Mouse (Mus musculus): ENCODE measurements at regions not wholly inside any gene's neighbourhood (a gene's known extent, or its start where the extent isn't known, plus 50 kb on each side); places are given as distances from the start of the nearest gene placed in this dataset.
A peak's percentile ranks its signal among the peaks of the same experiment; 100 is the strongest.

GRCm38 (mm10) chr5:46791051-46791450, 933.6 kb upstream of the Lcorl start:
- DNase-seq = no peak

- peak; percentile 5 for DNase-seq
Measured at GRCm38 (mm10) chr5:46790536-46790935, 933.1 kb upstream of the Lcorl start.

DNA sequence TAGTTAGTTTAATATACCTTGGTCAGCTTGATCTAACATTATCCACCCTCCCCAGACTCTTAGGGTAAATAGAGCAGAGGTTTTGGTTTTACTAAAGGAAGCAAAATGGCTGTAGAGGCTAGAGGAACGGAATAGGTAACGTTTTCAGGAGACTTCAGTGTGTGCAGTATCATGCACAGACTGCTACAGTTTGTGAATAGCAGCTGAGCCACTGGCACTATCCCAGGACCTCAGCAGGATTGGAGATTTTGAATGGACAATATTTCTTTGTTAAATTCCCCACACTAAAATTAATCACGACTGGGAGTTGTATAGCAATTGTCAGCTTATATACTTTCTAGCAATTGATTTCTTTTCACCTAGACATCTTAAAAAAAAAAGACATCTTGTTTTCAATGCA, 929.7 kb upstream of the Lcorl start:
- DNase-seq = no peak

DNA sequence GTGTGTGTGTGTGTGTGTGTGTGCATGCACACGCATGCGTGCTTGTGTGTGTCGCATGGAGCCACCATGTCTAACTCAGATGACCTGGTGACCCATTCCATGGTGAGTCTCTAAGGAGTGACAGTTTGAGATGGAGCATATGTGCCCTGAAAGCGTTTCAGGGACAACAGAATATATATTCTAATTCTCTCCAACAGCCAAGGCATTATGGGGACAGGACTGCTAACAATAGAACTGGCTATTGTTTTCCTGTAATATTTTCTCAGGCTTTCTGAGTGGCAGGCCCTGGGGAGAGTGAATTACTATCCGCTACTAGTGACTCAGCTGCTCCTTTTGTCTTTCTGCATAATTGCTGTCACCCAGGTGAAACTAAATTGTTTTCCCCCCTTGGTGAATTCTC, 898.7 kb upstream of the Lcorl start:
- no peak for DNase-seq

- no peak for DNase-seq
Measured at GRCm38 (mm10) chr5:46740034-46740582, 882.7 kb upstream of the Lcorl start.

DNA sequence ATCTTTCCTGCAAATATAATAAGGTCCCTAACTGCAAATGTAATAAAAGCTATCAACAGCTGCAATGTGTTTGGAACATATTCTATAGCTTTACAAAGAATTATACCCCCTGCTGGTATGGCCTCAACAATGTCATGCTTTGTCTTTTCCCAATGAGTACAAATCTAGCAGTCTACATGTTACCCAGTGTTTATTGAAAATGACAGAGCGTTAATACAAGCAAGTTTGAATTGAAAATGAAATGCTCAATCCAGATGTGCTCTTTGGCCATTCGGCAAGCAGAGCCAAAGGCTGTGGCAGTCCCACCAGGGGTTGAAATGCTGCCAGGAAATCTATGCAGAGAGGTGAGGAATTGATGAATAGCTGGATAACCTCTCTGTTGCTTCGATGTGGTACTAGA, 875.1 kb upstream of the Lcorl start:
- DNase-seq = no peak

GRCm38 (mm10) chr5:46732025-46732424, 874.6 kb upstream of the Lcorl start:
- DNase-seq = no peak

DNA sequence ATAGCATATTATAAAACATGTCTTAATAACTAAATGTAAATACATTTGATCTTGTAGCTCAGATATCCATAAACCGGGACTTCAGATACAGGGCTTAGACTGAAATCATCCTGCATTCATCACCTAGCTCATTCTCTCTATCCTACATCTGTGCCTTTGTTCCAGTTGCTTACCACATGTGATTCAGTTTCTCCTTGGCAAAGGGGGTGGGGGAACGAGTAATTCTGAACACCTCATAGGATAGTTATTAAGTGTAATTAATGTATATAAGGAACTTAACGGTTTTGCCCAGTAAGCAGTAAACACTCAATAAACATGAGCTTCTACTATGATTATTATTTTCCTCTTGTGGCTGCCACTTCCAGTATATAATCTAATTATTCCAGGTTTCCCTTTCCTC, 873.9 kb upstream of the Lcorl start:
- DNase-seq = no peak

GRCm38 (mm10) chr5:46709596-46709995, 852.2 kb upstream of the Lcorl start:
- DNase-seq = no peak

DNA sequence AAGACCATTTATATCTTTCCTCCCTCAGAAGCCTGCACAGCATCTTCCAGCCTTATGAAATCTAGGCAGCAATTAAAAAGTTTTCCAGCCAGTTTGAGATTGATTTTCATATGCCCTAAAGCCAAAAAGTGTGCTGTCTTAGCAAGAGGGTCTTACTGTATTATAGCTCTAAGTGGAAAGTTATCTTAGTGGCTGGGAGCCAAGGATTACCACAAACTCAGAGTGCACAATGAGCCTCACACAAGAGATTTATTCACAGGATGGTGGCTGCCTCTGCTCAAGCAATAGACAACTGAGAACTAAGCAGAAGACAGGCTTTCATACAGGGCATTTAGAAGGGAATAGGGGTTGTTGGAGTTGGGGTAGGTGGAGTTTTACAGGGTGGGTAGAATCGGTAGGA, 850.4 kb upstream of the Lcorl start:
- no peak for DNase-seq

DNA sequence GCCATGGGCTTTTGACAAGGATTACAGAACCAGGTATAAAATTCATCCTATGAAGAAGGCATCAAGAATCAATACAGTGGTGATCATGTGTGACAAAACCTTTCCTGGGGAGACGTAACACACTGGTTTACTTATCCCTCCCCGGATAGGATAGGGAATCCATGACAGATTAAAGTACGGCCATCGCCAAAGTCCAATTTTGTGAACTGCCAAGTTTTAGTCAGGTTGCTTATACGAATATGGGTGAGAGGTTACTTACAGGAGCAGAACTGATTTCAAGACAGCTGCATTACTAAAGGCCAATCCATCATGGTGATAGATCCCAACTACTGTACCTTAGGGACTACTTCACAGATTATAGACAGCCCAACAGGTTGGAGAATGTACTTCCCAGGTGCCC, 849.6 kb upstream of the Lcorl start:
- no peak for DNase-seq

GRCm38 (mm10) chr5:46678007-46678406, 820.6 kb upstream of the Lcorl start:
- no peak for DNase-seq

- no peak for DNase-seq
Measured at GRCm38 (mm10) chr5:46674810-46675502, 817.5 kb upstream of the Lcorl start.

DNA sequence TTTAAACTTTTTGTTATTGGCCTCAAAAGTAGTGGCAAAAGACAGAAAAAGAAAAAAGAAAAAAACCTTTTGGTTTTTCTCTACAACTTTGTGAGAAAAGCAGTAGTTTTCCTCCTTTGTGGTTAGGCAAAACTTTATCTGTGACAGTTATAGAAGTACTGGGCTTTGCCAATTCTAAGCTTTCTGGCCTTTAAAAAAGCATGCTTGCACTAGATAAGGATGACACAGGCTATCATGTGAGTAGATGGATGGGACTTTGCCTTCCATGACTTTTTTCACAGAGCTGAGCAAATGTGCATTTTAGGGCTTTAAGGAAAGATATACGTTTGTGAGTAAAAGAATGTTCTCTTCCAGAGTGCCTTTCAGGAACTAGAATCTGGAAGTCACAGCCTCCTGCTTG, 816.0 kb upstream of the Lcorl start:
- DNase-seq = no peak

DNA sequence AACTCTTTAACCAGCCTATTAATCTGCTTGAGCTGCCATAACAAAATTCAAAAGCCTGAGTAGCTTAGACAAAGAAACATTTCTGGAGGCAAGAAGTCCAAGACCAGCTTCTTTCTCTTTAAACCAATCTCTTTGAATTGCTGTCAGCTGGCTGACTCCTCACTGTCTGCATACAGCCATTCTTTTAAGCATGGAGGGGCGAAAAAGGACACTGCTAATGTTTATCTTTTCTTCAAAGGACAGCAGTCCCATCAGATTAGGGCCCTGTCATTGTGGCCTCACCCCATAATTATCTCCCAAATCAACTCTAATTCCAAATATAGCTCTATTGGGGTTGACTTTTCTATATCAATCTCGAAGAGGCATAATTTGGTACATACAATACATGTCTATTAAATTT, 813.1 kb upstream of the Lcorl start:
- DNase-seq = no peak

DNA sequence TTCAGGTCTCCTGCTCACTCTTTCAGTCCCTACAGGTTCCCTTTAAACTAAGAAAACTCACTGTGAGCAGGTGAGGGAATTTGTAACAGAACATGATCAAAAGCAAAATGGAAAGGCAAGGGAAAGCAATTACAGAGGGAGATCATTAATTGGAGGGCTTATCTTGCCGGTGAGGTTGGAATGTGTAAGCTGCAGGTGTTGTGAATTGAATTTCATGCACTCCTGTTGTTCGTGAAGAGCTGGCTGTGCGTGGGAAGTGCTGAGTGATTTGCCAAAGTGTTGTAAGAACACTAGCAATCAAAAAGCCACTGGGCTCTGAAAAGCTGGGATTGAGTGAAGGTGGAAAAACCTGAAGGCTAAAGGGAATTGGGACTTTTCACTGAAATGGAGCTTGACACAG, 808.8 kb upstream of the Lcorl start:
- no peak for DNase-seq

DNA sequence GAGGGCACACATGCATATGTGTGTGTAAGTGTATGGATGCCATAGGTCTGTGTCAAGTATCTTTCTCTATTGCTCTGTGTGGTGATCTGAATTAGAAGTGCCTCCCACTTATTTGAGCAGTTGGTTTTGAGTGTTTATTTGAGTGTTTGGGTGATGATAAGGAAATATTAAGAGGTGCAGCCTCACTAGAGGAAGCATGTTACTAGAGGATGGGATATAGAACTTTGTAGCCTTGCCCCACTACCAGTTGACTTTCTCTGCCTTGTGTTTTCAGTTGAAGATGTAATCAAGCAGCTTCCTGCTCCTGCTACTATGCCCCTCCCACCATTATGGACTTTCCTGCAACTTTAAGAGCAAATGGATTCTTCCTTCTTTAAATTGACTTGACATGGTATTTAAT, 799.6 kb upstream of the Lcorl start:
- DNase-seq = no peak

DNA sequence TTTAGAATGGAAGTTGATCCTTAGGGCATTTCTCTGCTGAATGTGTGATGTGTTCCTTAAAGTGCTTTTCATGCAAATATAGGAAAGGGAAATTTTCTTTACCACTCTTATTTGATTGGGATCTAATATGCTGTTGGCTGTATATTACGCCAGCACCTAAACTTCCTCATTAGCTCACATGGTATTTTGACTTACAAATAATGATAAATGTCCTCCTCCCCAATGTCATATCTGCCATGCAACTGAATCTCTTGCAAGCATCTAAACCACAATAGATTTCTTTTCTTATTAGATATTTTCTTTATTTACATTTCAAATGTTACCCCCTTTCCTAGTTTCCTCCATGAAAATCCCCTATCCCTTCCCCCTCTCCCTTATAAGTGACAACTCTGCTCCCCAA, 796.8 kb upstream of the Lcorl start:
- DNase-seq = no peak

DNA sequence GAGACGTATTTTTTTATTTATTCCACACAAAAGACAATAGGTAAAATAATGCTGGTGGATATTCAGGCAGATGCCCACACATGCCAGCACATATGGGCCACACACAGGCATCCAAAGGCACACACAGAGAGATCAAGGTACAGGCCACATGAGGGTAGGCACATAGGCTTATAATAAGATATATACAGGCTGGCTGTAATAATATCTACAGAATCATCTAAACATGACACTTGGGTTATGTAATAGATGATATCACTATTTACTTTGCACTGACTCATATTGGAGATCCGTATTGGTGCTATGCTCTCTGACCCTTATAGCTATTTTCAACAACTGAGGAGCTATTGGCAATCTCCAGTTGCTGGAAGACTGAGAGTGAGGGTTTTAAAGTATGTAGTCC, 785.6 kb upstream of the Lcorl start:
- no peak for DNase-seq

- no peak for DNase-seq
Measured at GRCm38 (mm10) chr5:46635116-46635668, 777.8 kb upstream of the Lcorl start.
